ENCODE assay signal across 17 mouse cellular contexts in genomic region chr1:185283247-185283646, GRCm38 (mm10). TPM values are rescaled to one million over a fixed set of nuclear protein-coding genes. Genes with fewer than 3 reads are reported as not detected.
DNase-seq lines count a peak whose midpoint lies in the region; ATAC-seq and TF ChIP-seq lines count a peak whose summit lies in the region.
"Had no signal": no experiment of that assay in that cellular context is flagged by ENCODE, and none has a peak within 500 bp of the region (broad histone marks: within the 10 kb centered on the region; RNA-seq: fewer than 3 reads in every experiment).

No protein-coding gene starts in this region.

- no peak overlapping the region for H3K4me3 ChIP-seq in kidney, embryonic 15.5 days (replicated peaks)
- H3K4me3 ChIP-seq in intestine, postnatal 0 days (ENCODE audit: low read depth, low read length): no peak overlapping the region
- no peak overlapping the region for H3K4me3 ChIP-seq in midbrain, postnatal 0 days (ENCODE audit: low read depth, low read length)
- H3K4me3 ChIP-seq: embryonic facial prominence, embryonic 10.5 days; forebrain, embryonic 10.5 days; heart, embryonic 10.5 days; hindbrain, embryonic 12.5 days had no signal

- no peaks in the 10 kb centered on the region for H3K4me1 ChIP-seq in kidney, embryonic 15.5 days
- H3K4me1 ChIP-seq in intestine, postnatal 0 days (replicated peaks; ENCODE audit: control insufficient read depth, insufficient read depth, low read length): no peaks in the 10 kb centered on the region; the same call in 1 of the 2 replicates
- no peaks in the 10 kb centered on the region for H3K4me1 ChIP-seq in midbrain, postnatal 0 days (ENCODE audit: insufficient read depth, low read length)
- H3K4me1 ChIP-seq: embryonic facial prominence, embryonic 10.5 days; forebrain, embryonic 10.5 days; hindbrain, embryonic 12.5 days had no signal

- ATAC-seq in kidney, embryonic 15.5 days (replicated peaks; ENCODE audit: low FRiP score): no peak
- peak; percentile 62 for ATAC-seq in intestine, postnatal 0 days
- ATAC-seq in midbrain, postnatal 0 days (ENCODE audit: low FRiP score): no peak
- ATAC-seq: forebrain, embryonic 14.5 days had no signal

- no peaks in the 10 kb centered on the region for H3K27me3 ChIP-seq in kidney, embryonic 15.5 days
- H3K27me3 ChIP-seq in intestine, postnatal 0 days (replicated peaks; ENCODE audit: control insufficient read depth, insufficient read depth, low read length): no peaks in the 10 kb centered on the region
- H3K27me3 ChIP-seq in midbrain, postnatal 0 days (ENCODE audit: insufficient read depth, low read length): no peaks in the 10 kb centered on the region
- H3K27me3 ChIP-seq: hindbrain, embryonic 12.5 days had no signal

- peak; percentile 22 for DNase-seq in kidney, adult 9 months
- DNase-seq in gonadal fat pad, adult 2 months (ENCODE audit: low read depth): peak; percentile 76
- no peak for DNase-seq in midbrain, postnatal 0 days (ENCODE audit: low spot score)
- no peak for DNase-seq in ovary, postnatal 36 days (ENCODE audit: low spot score)
- DNase-seq: adrenal gland, adult 8-10 months; cerebellum, adult 2 months; gastrocnemius, postnatal 36 days; heart, adult 18-20 months; heart, postnatal 10 days; heart, postnatal 4 days had no signal

- no peaks in the 10 kb centered on the region for H3K9me3 ChIP-seq in kidney, embryonic 15.5 days (replicated peaks)
- no peaks in the 10 kb centered on the region for H3K9me3 ChIP-seq in intestine, postnatal 0 days (ENCODE audit: control insufficient read depth)
- H3K9me3 ChIP-seq in midbrain, postnatal 0 days (ENCODE audit: low read length): no peaks in the 10 kb centered on the region
- H3K9me3 ChIP-seq: embryonic facial prominence, embryonic 10.5 days; forebrain, embryonic 10.5 days; heart, embryonic 10.5 days; hindbrain, embryonic 12.5 days had no signal

- peaks cover 94% of the 10 kb centered on the region for H3K36me3 ChIP-seq in kidney, embryonic 15.5 days
- H3K36me3 ChIP-seq in intestine, postnatal 0 days (ENCODE audit: control insufficient read depth, insufficient read depth): peaks cover 57% of the 10 kb centered on the region
- peaks cover 66% of the 10 kb centered on the region for H3K36me3 ChIP-seq in midbrain, postnatal 0 days (ENCODE audit: insufficient read depth, low read length)

- H3K4me2 ChIP-seq in kidney, embryonic 15.5 days: no peak overlapping the region
- H3K4me2 ChIP-seq in intestine, postnatal 0 days (replicated peaks; ENCODE audit: low read depth): no peak overlapping the region
- no peak overlapping the region for H3K4me2 ChIP-seq in midbrain, postnatal 0 days (ENCODE audit: low read depth, low read length, poor library complexity, severe bottlenecking)
- H3K4me2 ChIP-seq: hindbrain, embryonic 12.5 days had no signal

- no peak overlapping the region for H3K27ac ChIP-seq in kidney, embryonic 15.5 days
- peak overlapping the region; percentile 83 for H3K27ac ChIP-seq in intestine, postnatal 0 days (ENCODE audit: low read depth, low read length)
- no peak overlapping the region for H3K27ac ChIP-seq in midbrain, postnatal 0 days (ENCODE audit: low read depth, low read length)
- H3K27ac ChIP-seq: embryonic facial prominence, embryonic 10.5 days; forebrain, embryonic 10.5 days; heart, embryonic 10.5 days; hindbrain, embryonic 12.5 days had no signal

- TF ChIP-seq CTCF in intestine, postnatal 0 days (IDR thresholded peaks at IDR 0.05; ENCODE audit: low read depth): no peak
- TF ChIP-seq CTCF in midbrain, postnatal 0 days (IDR thresholded peaks at IDR 0.05): no peak

- H3K9ac ChIP-seq in kidney, embryonic 15.5 days: no peak overlapping the region
- H3K9ac ChIP-seq in intestine, postnatal 0 days (ENCODE audit: low read depth, low read length): no peak overlapping the region
- no peak overlapping the region for H3K9ac ChIP-seq in midbrain, postnatal 0 days (replicated peaks; ENCODE audit: low read length, poor library complexity, severe bottlenecking)
- H3K9ac ChIP-seq: hindbrain, embryonic 12.5 days had no signal

- 91% methylated on average over 15 of the region's 15 CpGs for WGBS in kidney, embryonic 15.5 days
- WGBS in intestine, postnatal 0 days: 59% methylated on average over 15 of the region's 15 CpGs
- WGBS in midbrain, postnatal 0 days: 97% methylated on average over 15 of the region's 15 CpGs

RNA-seq across cellular contexts. Expression of gene Iars2, which starts 45.9 kb away (rescaled TPM):
- polyA plus RNA-seq in kidney, embryonic 15.5 days (2015; fragmentation: Nextera tagmentation; extraction: Ambion mirVana): 30.4 and 32.7 TPM in 2 replicates
- polyA plus RNA-seq in gonadal fat pad, adult 2 months (2012; rRNA removed): 31.5 and 37.9 TPM in 2 replicates
- 64.1 and 64.9 TPM in 2 replicates for polyA plus RNA-seq in intestine, postnatal 0 days (2015; fragmentation: Nextera tagmentation; extraction: Ambion mirVana)
- 37.1 and 40.5 TPM in 2 replicates for total RNA-seq in midbrain, postnatal 0 days (2014; rRNA removed)
- 15.9 TPM in 2 replicates for polyA plus RNA-seq in midbrain, postnatal 0 days (2015; fragmentation: Nextera tagmentation; extraction: Ambion mirVana)

RNA-seq across cellular contexts. Expression of gene Bpnt1, which starts 48.7 kb away (rescaled TPM):
- polyA plus RNA-seq in kidney, embryonic 15.5 days (2015; fragmentation: Nextera tagmentation; extraction: Ambion mirVana): 53.2 and 54.3 TPM in 2 replicates
- polyA plus RNA-seq in gonadal fat pad, adult 2 months (2012; rRNA removed): 91.1 and 108 TPM in 2 replicates
- 302 and 311 TPM in 2 replicates for polyA plus RNA-seq in intestine, postnatal 0 days (2015; fragmentation: Nextera tagmentation; extraction: Ambion mirVana)
- total RNA-seq in midbrain, postnatal 0 days (2014; rRNA removed): 78.2 and 91.7 TPM in 2 replicates
- polyA plus RNA-seq in midbrain, postnatal 0 days (2015; fragmentation: Nextera tagmentation; extraction: Ambion mirVana): 64.9 and 68.8 TPM in 2 replicates

Comparison
In these comparisons a context has a peak if more than half of its experiments do, and no peak if none do; other contexts are left out.
1. DNase-seq: peak in kidney, adult 9 months (single experiment) and gonadal fat pad, adult 2 months (single experiment); none in midbrain, postnatal 0 days (single experiment) and ovary, postnatal 36 days (single experiment).